Mouse (Mus musculus) bone marrow macrophage, adult 2 months (primary cell): Measurements from ENCODE around the gene Plagl1. TPM values are rescaled to one million over a fixed set of nuclear protein-coding genes. Genes with fewer than 3 reads are reported as not detected.

Source experiments
- H3K27ac ChIP-seq: 2 replicates; pipeline ENCODE4 v1.5.1; 2012; ENCODE audit warnings: low read depth, low read length; ENCODE audit not compliant: insufficient read depth
- H3K4me1 ChIP-seq: 2 replicates; pipeline ENCODE4 v1.6.1; 2012; ENCODE audit warnings: low read length; ENCODE audit not compliant: control insufficient read depth, insufficient read depth
- H3K4me3 ChIP-seq: 2 replicates; pipeline ENCODE4 v1.5.1; 2012; ENCODE audit warnings: mild to moderate bottlenecking, low read length, moderate library complexity; ENCODE audit not compliant: insufficient read depth
- CTCF ChIP-seq: IDR thresholded peaks from 2 replicates; pipeline ENCODE4 v1.5.1; 2012; ENCODE audit warnings: low read depth, mild to moderate bottlenecking, low read length, moderate library complexity
- POLR2A ChIP-seq: IDR thresholded peaks from 2 replicates; pipeline ENCODE4 v1.6.1; 2012; ENCODE audit warnings: mild to moderate bottlenecking, low read depth, low read length, borderline replicate concordance
- polyA plus RNA-seq: library from polyadenylated mRNA; stranded (reverse); fragments of >200 nt; gene quantifications from 2 replicates; pipeline ENCODE4 v1.2.4, GENCODE M21; 2012; ENCODE audit not compliant: missing spikeins, insufficient read depth, insufficient read length

Plagl1 gene
- polyA plus RNA-seq, 1 experiment: not detected

DNA sequence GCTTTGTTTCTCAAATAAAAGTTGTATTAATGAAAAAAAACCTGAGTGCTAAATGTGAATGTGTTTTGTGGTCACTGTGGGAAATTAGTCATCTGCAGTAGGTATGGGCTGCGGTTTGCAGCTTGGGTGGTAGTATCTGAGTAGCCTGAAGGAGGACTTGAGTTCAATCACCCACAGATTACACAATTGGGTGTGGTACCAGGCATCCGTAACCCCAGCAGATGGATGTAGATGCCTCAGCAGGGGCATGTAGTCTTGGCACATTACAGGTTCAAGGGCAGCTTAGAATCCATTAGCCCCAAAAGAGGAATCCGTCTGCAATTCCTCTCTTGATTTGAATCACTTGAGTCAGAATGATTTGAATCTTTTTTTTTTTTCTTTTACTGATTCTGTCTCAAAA, 25.0 kb upstream of the Plagl1 start:
- H3K4me3 ChIP-seq: no peak overlapping the region
- H3K27ac ChIP-seq: no peak overlapping the region
- no peaks in the 10 kb centered on the region for H3K4me1 ChIP-seq
- TF ChIP-seq CTCF (no peak), POLR2A (no peak)

DNA sequence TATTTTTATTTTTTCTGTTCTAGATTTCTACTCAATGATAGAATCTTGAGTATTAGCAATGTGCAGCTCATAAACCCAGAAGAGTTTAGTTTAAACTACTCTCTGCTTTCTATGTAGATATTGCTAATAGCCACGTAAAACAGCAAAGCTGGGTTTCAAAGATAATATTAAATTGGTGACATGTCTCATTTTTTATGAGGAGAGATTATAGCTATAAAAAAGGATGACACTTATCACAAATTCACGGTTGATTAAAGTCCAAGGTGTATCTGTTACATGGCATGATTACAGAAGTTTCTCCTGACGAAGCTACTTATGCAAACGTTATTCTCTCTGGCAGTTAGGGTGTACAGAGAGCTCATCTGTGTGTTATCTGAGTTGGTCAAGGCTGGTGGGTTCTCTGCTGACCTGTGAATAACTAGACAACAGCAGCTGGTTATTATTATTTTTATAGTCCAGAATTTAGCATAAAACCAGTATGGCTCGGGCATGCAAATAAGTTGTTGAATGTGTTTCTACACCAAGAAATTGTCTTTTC, 20.6 kb upstream of the Plagl1 start:
- H3K4me1 ChIP-seq: no peaks in the 10 kb centered on the region

DNA sequence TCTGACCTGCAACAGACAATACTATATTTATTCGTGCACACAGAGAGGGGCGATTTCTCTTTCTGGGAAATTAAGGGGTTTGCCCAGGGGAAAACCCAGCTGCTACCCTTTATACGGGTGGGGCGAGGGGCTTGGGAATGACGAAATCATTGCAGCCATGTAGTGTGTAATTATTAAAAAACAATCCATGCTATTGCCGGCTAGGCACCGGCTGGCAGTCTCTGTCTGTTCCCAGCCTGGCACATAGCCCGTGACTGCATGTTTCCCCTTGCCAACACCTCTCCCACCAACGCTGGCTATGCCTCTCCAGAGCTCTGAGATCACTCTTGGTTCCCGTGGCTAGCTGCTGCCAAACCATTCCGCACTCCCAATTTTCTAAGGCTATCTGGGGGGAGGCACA, 15.6 kb upstream of the Plagl1 start:
- Histone ChIP-seq H3K27ac (no peak overlapping the region), H3K4me3 (no peak overlapping the region), H3K4me1 (peaks cover 15% of the 10 kb centered on the region)
- TF ChIP-seq POLR2A (no peak), CTCF (no peak)

More for the DNA sequence above, 20.6 kb upstream of the Plagl1 start:
- TF ChIP-seq CTCF: no peak
- no peak for TF ChIP-seq POLR2A
- no peak overlapping the region for H3K27ac ChIP-seq
- no peak overlapping the region for H3K4me3 ChIP-seq

DNA sequence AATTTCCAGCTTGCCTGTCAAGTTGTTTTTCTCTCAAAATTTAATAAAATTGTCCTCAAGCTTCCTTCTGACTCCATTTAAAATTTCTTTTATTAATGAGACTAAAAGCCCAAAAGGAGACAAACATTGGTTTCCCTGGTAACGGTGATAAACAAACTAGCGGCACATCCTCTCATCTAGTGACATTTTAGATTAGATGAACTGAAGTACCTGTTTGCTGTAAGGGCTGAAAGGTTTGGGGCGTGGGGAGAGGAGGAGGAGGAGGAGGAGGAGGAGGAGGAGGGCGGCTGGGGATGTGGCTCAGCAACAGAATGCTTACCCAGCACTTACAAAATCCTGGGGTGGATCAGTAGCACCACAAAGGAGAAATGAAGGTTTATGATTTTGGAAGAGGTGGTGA, 12.5 kb upstream of the Plagl1 start:
- no peak overlapping the region for H3K27ac ChIP-seq
- H3K4me1 ChIP-seq: peaks cover 15% of the 10 kb centered on the region
- no peak overlapping the region for H3K4me3 ChIP-seq
- TF ChIP-seq CTCF: no peak
- TF ChIP-seq POLR2A: no peak

DNA sequence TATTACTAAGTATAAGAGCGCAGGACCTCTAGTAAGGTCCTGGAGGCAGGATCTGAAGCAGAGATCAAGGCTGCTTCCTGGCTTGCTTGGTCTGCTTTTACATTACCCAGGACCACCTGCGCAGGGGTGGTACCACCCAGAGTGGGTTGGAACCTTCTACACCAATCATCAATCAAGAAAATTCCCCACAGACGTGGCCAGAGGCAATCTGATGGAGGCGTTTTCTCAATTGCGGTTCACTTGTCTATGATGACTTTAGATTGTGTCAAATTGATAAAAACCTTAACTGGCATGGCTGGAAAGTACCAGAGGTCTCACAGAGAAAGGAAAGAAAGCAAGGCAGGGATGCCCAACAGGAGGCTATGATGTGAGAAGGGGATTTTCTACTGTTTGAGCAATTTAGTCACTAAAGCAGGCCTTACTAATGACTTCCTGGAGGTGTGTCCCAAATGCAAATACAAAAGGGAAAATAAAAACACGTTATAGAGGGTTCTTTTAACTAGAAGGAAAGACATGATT, 3.4 kb upstream of the Plagl1 start:
- Histone ChIP-seq H3K27ac (no peak overlapping the region), H3K4me3 (no peak overlapping the region), H3K4me1 (peaks cover 10% of the 10 kb centered on the region)
- TF ChIP-seq POLR2A (no peak), CTCF (no peak)

DNA sequence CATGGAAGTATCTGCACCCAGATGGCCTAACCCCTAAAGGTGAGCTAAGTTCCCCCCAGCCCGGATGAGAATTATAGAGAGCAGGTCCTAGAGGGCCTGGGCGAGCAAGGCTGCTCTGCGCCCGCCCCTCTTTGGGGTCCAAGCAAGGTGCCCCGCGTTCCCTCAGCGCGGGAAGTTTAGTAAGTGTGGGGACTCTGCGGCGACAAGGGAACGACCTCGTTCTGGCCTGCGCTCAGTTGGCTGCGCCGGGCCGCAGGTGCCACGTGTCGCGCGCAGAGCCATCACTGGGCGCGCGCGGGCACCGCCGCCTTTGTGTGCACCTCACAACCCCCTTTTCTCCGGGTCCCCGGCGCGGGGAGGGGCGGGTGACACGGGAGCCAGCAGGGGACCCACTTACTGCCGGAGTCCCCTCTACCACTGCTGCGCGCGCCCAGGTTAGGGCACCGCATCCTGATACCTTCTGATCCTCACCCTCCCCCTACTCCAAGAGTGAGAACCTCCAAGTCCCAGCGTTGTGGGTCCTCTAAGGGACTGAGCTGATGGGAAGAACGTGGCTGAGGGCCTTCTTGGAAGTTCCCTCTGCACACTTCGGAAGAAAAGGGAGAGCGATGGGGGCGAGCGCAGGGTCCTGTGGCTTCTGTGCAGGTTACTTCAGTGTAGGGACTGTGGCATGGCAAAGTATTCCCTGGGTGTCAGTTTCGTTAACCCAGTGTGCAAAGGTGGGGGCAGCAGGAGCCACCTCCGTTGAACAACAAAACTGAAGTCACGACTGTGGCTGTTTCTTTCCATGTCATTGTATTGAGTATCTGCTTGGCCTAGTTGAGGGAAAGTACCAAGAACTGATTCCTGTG, 742 bp downstream of the Plagl1 start:
- Histone ChIP-seq H3K4me3 (no peak overlapping the region), H3K4me1 (peaks cover 10% of the 10 kb centered on the region), H3K27ac (no peak overlapping the region)
- no peak for TF ChIP-seq POLR2A
- TF ChIP-seq CTCF: no peak

DNA sequence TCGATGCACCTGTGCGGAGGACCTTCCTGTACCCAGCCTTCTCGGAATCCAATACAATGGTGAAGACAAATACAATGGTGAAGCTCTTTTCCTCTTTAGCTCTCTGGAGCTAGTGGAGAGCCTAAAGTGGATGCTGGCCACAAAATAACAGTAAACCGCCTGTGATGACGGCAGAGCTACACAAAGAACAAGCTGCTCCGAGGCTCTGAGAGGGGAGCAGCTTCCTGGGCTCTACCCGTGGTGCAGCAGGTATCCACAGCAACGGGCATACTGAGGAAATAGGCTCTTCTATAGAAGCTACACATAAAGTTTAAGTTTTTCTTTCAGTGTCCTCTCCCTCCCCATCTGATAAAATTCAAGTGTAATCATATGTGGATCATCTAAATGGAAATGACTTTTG, 2.1 kb downstream of the Plagl1 start:
- Histone ChIP-seq H3K4me3 (no peak overlapping the region), H3K27ac (no peak overlapping the region), H3K4me1 (peaks cover 10% of the 10 kb centered on the region)
- no peak for TF ChIP-seq POLR2A
- no peak for TF ChIP-seq CTCF

DNA sequence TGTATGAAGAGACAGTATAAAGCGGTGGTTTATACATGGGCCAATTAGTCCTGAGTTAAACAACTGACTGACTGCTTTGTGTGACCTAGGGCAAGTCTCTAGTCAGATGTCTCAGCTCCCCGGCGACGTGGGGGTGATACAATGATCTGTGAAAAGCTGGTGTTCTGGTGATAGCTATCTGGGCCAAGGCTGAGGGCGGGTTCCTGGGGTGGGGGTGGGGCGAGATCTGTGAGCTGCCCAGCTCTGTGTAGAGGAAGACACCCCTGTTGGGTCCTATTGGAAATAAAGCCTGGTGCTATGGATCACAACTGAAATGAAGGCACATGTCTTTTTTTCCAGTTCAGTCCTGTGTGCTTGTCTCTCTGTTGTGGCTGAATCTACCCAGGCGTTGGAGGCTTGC, 3.2 kb downstream of the Plagl1 start:
- Histone ChIP-seq H3K4me3 (no peak overlapping the region), H3K27ac (no peak overlapping the region), H3K4me1 (peaks cover 2% of the 10 kb centered on the region)
- TF ChIP-seq POLR2A (no peak), CTCF (no peak)

DNA sequence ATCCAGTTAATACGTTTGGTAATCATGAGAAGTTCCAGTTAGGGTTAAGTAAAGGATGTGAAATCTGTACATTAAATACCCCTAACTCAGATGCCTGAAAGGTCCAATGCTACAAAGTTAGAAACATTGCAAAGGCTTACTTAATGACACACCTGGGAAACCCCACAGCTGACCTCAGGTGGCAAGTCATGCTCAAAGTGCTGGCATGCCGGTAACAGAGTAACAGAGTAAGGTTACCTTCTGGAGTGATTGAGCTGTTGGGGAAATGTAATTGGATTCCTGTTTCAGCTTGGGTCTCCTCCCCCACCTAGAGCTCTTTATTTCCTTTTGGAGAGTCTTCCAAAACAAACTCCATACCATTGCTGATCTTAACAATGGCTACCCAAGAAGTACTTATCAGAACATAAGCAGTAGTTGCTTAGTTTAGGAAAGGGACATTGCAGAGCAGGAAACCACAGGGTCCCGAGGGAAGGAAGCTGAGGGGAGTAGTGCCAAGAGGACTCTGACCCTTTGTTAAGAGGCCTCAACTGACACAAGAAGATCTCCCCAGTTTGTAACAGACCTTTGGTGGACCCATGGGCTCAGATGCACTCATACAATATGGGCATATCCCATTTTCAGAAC, 4.9 kb downstream of the Plagl1 start:
- Histone ChIP-seq H3K4me1 (no peaks in the 10 kb centered on the region), H3K27ac (no peak overlapping the region), H3K4me3 (no peak overlapping the region)
- TF ChIP-seq CTCF (no peak), POLR2A (no peak)

DNA sequence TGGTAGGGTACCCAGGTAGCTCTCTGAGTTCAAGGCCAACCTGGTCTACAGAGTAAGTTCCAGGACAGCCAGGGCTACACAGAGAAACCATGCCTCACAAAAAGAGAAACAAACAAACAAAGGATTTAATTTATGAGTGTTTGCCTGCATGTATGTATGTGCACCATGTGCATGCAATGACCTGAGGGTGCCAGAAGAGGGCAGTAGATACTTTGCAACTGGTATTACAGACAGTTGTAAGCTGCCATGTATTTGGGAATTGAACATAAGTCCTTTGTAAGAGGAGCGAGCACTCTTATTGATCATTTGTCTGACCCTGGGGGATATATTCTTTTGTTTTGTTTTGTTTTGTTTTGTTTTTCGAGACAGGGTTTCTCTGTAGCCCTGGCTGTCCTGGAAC, 10.7 kb downstream of the Plagl1 start:
- Histone ChIP-seq H3K27ac (no peak overlapping the region), H3K4me1 (no peaks in the 10 kb centered on the region), H3K4me3 (no peak overlapping the region)
- TF ChIP-seq POLR2A (no peak), CTCF (no peak)
